Mouse (Mus musculus) thymus, adult 2 months (tissue): ENCODE data around the gene Asic3.

Source experiments
- CTCF ChIP-seq: fragments of 200-500 bp; IDR thresholded peaks from 2 replicates; pipeline ENCODE4 v1.5.1; 2012; ENCODE audit warnings: mild to moderate bottlenecking, control low read depth, low read length, moderate library complexity, borderline replicate concordance; ENCODE audit not compliant: control insufficient read depth, poor library complexity, insufficient read depth; ENCODE audit errors: extremely low read depth
- POLR2A ChIP-seq: fragments of 200-500 bp; IDR thresholded peaks from 2 replicates; pipeline ENCODE4 v1.6.1; 2012; ENCODE audit warnings: mild to moderate bottlenecking, low read length, control low read depth, moderate library complexity; ENCODE audit not compliant: control insufficient read depth, poor library complexity, insufficient read depth; ENCODE audit errors: extremely low read depth

DNA sequence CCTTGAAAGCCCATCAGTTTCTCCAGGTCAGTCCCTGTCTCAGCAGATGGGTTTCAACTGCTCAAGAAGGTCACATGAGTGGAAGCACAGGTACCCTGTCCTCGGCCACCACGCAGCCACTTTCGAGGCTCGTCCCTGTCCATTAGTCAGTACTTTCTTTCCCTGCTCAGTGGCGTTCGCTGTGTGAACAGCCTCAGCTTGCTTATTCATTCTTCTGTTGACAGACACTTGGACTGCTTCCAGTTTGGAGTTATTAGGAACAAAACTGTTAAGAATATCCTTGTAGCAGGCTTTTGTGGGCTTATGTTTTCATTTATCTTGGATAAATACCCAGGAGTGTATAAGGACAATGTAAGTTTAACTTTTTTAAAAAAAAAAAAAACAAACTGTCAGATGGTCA, 39.0 kb upstream of the Asic3 start:
- no peak for TF ChIP-seq CTCF
- TF ChIP-seq POLR2A = no peak
